Comparison of ENCODE assay signal across 13 mouse cellular contexts in genomic region chr19:51340491-51340890, GRCm38 (mm10).
"Had no signal": no experiment of that assay in that cellular context is flagged by ENCODE, and none has a peak within 500 bp of the region (broad histone marks: within the 10 kb centered on the region; RNA-seq: fewer than 3 reads in every experiment).

No protein-coding gene starts in this region.

- DNase-seq: gastrocnemius, postnatal 10 days; gastrocnemius, postnatal 25 days; heart, adult 18-20 months; heart, postnatal 10 days; heart, postnatal 4 days; kidney, adult 18-20 months; kidney, adult 8-10 months; kidney, postnatal 10 days; kidney, postnatal 25 days; kidney, postnatal 4 days; liver; liver, embryonic 13.5 days; liver, postnatal 0 days had no signal
